ENCODE assay signal across 8 mouse cellular contexts in the genomic region with DNA sequence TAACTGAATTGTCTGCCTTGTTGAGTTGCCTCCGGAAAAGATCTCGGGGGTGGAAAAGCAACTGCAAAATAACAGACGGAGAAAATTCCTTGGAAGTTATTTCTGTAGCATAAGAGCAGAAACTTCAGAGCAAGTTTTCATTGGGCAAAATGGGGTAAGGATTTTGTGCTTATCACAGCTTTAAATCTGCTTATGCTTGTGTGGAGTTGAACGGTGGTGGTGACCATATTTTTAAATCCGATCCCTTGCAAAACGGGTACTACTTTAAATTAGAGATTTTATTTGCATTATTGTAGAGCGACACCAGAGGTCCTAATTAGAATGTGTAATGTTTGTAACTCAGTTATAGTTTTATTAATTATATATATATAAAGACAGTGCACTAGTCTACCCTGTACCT. TPM values are rescaled to one million over a fixed set of nuclear protein-coding genes. Genes with fewer than 3 reads are reported as not detected.
A peak's percentile ranks its signal among the peaks of the same experiment; 100 is the strongest.
DNase-seq lines count a peak whose midpoint lies in the region; TF ChIP-seq lines count a peak whose summit lies in the region.

No protein-coding gene starts in this region.

- H3K27ac ChIP-seq in layer of hippocampus, adult 2 months = peak overlapping the region; percentile 100
- H3K27ac ChIP-seq in embryonic facial prominence, embryonic 10.5 days (replicated peaks) = peak overlapping the region; percentile 97; the same call in 1 of the 2 replicates
- H3K27ac ChIP-seq in limb, embryonic 10.5 days = peak overlapping the region; percentile 98; the same call in 1 of the 2 replicates

- H3K4me1 ChIP-seq in embryonic facial prominence, embryonic 10.5 days = peaks cover 43% of the 10 kb centered on the region
- peaks cover 44% of the 10 kb centered on the region for H3K4me1 ChIP-seq in limb, embryonic 10.5 days

- no peaks in the 10 kb centered on the region for H3K27me3 ChIP-seq in embryonic facial prominence, embryonic 10.5 days (replicated peaks; ENCODE audit: low read depth, poor library complexity, severe bottlenecking)
- H3K27me3 ChIP-seq in limb, embryonic 10.5 days (ENCODE audit: low read depth, poor library complexity, severe bottlenecking) = no peaks in the 10 kb centered on the region

- no peaks in the 10 kb centered on the region for H3K36me3 ChIP-seq in embryonic facial prominence, embryonic 10.5 days (replicated peaks)
- H3K36me3 ChIP-seq in limb, embryonic 10.5 days = no peaks in the 10 kb centered on the region

- H3K4me3 ChIP-seq in layer of hippocampus, adult 2 months = peak overlapping the region; percentile 93
- H3K4me3 ChIP-seq in embryonic facial prominence, embryonic 10.5 days = peak overlapping the region; percentile 80
- peak overlapping the region; percentile 94 for H3K4me3 ChIP-seq in limb, embryonic 10.5 days

- DNase-seq in layer of hippocampus, adult 2 months (ENCODE audit: low spot score in 2 of 2) = no peak
- DNase-seq in layer of hippocampus, postnatal 25 days (ENCODE audit: extremely low spot score in 1 of 2, low spot score in 1 of 2) = no peak
- no peak for DNase-seq in embryonic facial prominence, embryonic 10.5 days (ENCODE audit: low spot score)
- DNase-seq in limb, embryonic 10.5 days (ENCODE audit: low spot score) = no peak
- DNase-seq in retina, embryonic 14.5 days (ENCODE audit: low spot score) = peak; percentile 20
- no peak for DNase-seq in gastrocnemius, adult 18-20 months (ENCODE audit: low spot score)
- DNase-seq in cerebellum, adult 11 months = no peak
- no peak for DNase-seq in cerebellum, postnatal 36 days

- H3K9me3 ChIP-seq in embryonic facial prominence, embryonic 10.5 days = no peaks in the 10 kb centered on the region
- no peaks in the 10 kb centered on the region for H3K9me3 ChIP-seq in limb, embryonic 10.5 days (replicated peaks)

- 16% methylated on average over 7 of the region's 7 CpGs for WGBS in embryonic facial prominence, embryonic 10.5 days
- WGBS in limb, embryonic 10.5 days = 19% methylated on average over 7 of the region's 7 CpGs

- peak; percentile 27 for TF ChIP-seq CTCF in layer of hippocampus, adult 2 months (conservative IDR thresholded peaks at IDR 0.05)

RNA-seq across cellular contexts. Expression of gene Homer1, which starts 5.7 kb away (rescaled TPM):
- 100 to 1,000 TPM; 163 to 171 TPM for total RNA-seq in layer of hippocampus, adult 2 months (2021)
- total RNA-seq in layer of hippocampus, postnatal 25 days (2021) = 100 to 1,000 TPM; 177 to 187 TPM
- 8.6 and 8.7 TPM in 2 replicates for polyA plus RNA-seq in embryonic facial prominence, embryonic 10.5 days (2016; fragmentation: Nextera tagmentation; extraction: Ambion mirVana)
- polyA plus RNA-seq in limb, embryonic 10.5 days (2016; fragmentation: Nextera tagmentation; extraction: Ambion mirVana) = 9.2 and 9.6 TPM in 2 replicates
- 100 to 1,000 TPM in 1 of 2 experiments, 10 to 100 TPM in 1; 99.8 to 110 TPM for total RNA-seq in gastrocnemius, adult 18-20 months (2021)
